Mouse (Mus musculus) mouse embryonic stem cell (cell line): Measurements from ENCODE around the gene 1700029P11Rik.
"Not testable (repeated sequence)": the region's sequence is repeated elsewhere in the genome, so short reads cannot be mapped to it uniquely, and the experiment has no call there.

Experiments
- in situ Hi-C, 2 experiments: fragments of 300-500 bp; cut with MboI; formaldehyde crosslinking; loops; 1 replicate in 1 of 2; 3 replicates in 1 of 2; pipeline ENCODE4 v1.14.3; 2019 to 2020; ENCODE audit warnings: low sequenced_read_pairs in 2 of 2, low pct_unique_long_range_greater_than_20kb in 1 of 2, mixed read lengths in 1 of 2; ENCODE audit not compliant: unreplicated experiment in 1 of 2

The 1700029P11Rik gene

GRCm38 (mm10) chr15:81954716-81955115, 25.6 kb upstream of the 1700029P11Rik start:
- in situ Hi-C loops, result loop anchor here (5.0 kb wide), 2 partner anchors 33 to 38 kb away; partner anchors contain the start of gene Xrcc6 (in 1 of the 2)

GRCm38 (mm10) chr15:81955414-81955813, 24.9 kb upstream of the 1700029P11Rik start:
- in situ Hi-C loops, result loop anchor here in 1 of 2 experiments (5.0 kb wide), 1 partner anchor 37 kb away; no protein-coding TSS in a partner anchor

GRCm38 (mm10) chr15:81956457-81956856, 23.9 kb upstream of the 1700029P11Rik start:
- in situ Hi-C loops, result loop anchor here in 1 of 2 experiments (5.0 kb wide), 1 partner anchor 36 kb away; no protein-coding TSS in a partner anchor

GRCm38 (mm10) chr15:81957598-81957997, 22.7 kb upstream of the 1700029P11Rik start:
- in situ Hi-C loops, result loop anchor here in 1 of 2 experiments (5.0 kb wide), 1 partner anchor 35 kb away; no protein-coding TSS in a partner anchor

GRCm38 (mm10) chr15:81958906-81959305, 21.4 kb upstream of the 1700029P11Rik start:
- in situ Hi-C loops, result loop anchor here in 1 of 2 experiments (5.0 kb wide), 1 partner anchor 33 kb away; no protein-coding TSS in a partner anchor

GRCm38 (mm10) chr15:81960171-81961077, 19.9 kb upstream of the 1700029P11Rik start, which contains the start of gene Pmm1:
Gene Pmm1, minus strand, starts transcription at chr15:81960930.
- in situ Hi-C loops, result no loop called here

GRCm38 (mm10) chr15:81961078-81961451, 19.3 kb upstream of the 1700029P11Rik start:
- in situ Hi-C loops, result no loop called here

- in situ Hi-C loops, result no loop called here
Measured at GRCm38 (mm10) chr15:81964262-81964661, 16.1 kb upstream of the 1700029P11Rik start.

GRCm38 (mm10) chr15:81964980-81965545, 15.3 kb upstream of the 1700029P11Rik start:
- in situ Hi-C loops, result no loop called here

GRCm38 (mm10) chr15:81966062-81966829, 14.1 kb upstream of the 1700029P11Rik start:
- in situ Hi-C loops, result no loop called here

GRCm38 (mm10) chr15:81967821-81968220, 12.5 kb upstream of the 1700029P11Rik start:
- in situ Hi-C loops, result no loop called here

- in situ Hi-C loops, result no loop called here
Measured at GRCm38 (mm10) chr15:81968447-81968846, 11.9 kb upstream of the 1700029P11Rik start.

- in situ Hi-C loops, result no loop called here
Measured at GRCm38 (mm10) chr15:81969173-81969572, 11.2 kb upstream of the 1700029P11Rik start.

GRCm38 (mm10) chr15:81969635-81970034, 10.7 kb upstream of the 1700029P11Rik start:
- in situ Hi-C loops, result not testable (repeated sequence)

- in situ Hi-C loops, result not testable (repeated sequence)
Measured at GRCm38 (mm10) chr15:81970498-81970897, 9.8 kb upstream of the 1700029P11Rik start.

GRCm38 (mm10) chr15:81975156-81975555, 5.2 kb upstream of the 1700029P11Rik start:
- in situ Hi-C loops, result not testable (repeated sequence)

GRCm38 (mm10) chr15:81982173-81982572, 1.8 kb downstream of the 1700029P11Rik start:
- in situ Hi-C loops, result no loop called here
